Mouse (Mus musculus) C2C12 (cell line): ENCODE results near the gene Cpd.

ENCODE experiments used
- CEBPB ChIP-seq: IDR thresholded peaks from one replicate; pipeline ENCODE4 v1.6.1; 2011; ENCODE audit warnings: low read depth, mild to moderate bottlenecking, control low read depth, moderate library complexity
- CTCF ChIP-seq: IDR thresholded peaks from one replicate; pipeline ENCODE4 v1.5.1; 2011; ENCODE audit not compliant: control insufficient read depth, insufficient read depth, insufficient read length
- MAX ChIP-seq: IDR thresholded peaks from one replicate; pipeline ENCODE4 v1.6.1; 2011; ENCODE audit warnings: mild to moderate bottlenecking, control low read depth
- USF1 ChIP-seq: IDR thresholded peaks from one replicate; pipeline ENCODE4 v1.6.1; 2011; ENCODE audit warnings: low read depth, mild to moderate bottlenecking, control low read depth, moderate library complexity

GRCm38 (mm10) chr11:76742511-76742910, 104.3 kb downstream of the Cpd start:
- TF ChIP-seq CEBPB, result no peak
- TF ChIP-seq CTCF, result no peak
- TF ChIP-seq MAX, result no peak
- TF ChIP-seq USF1, result no peak
